Mouse (Mus musculus) heart, embryonic 10.5 days (tissue): Measurements from ENCODE around the gene Smoc1. TPM values are rescaled to one million over a fixed set of nuclear protein-coding genes. Genes with fewer than 3 reads are reported as not detected.

ENCODE experiments used
- DNase-seq: peaks from one replicate; pipeline ENCODE4 v3.0.0-alpha.2; 2017; ENCODE audit warnings: low spot score
- H3K27ac ChIP-seq: fragments of 300-500 bp; sonication (generic); 2 replicates; pipeline ENCODE4 v1.5.1; 2016; ENCODE audit warnings: mild to moderate bottlenecking
- H3K27me3 ChIP-seq: fragments of 300-500 bp; sonication (generic); 2 replicates; pipeline ENCODE4 v1.6.1; 2016; ENCODE audit warnings: mild to moderate bottlenecking; ENCODE audit not compliant: poor library complexity, insufficient read depth, severe bottlenecking
- H3K36me3 ChIP-seq: fragments of 300-500 bp; sonication (generic); 2 replicates; pipeline ENCODE4 v1.6.1; 2016; ENCODE audit warnings: mild to moderate bottlenecking, moderate library complexity
- H3K4me1 ChIP-seq: fragments of 300-500 bp; sonication (generic); 2 replicates; pipeline ENCODE4 v1.6.1; 2016; ENCODE audit warnings: mild to moderate bottlenecking
- H3K4me3 ChIP-seq: fragments of 300-500 bp; sonication (generic); 2 replicates; pipeline ENCODE4 v1.5.1; 2016; ENCODE audit warnings: mild to moderate bottlenecking, moderate library complexity
- H3K9me3 ChIP-seq: fragments of 300-500 bp; sonication (generic); 2 replicates; pipeline ENCODE4 v1.6.1; 2016; ENCODE audit warnings: mild to moderate bottlenecking, moderate library complexity
- WGBS: fragments of 180-500 bp; shearing (Covaris S2); methylation state at CpG from one replicate; pipeline ENCODE4 v1.1.7; 2016; 5-methylcytosine and 5-hydroxymethylcytosine counted together
- polyA plus RNA-seq: library from polyadenylated mRNA; unstranded; fragments of >200 nt; fragmentation: Nextera tagmentation; extraction: Ambion mirVana; gene quantifications from 2 replicates; pipeline ENCODE4 v1.2.1, GENCODE M21; 2016

Gene Smoc1
- polyA plus RNA-seq, 1 experiment from 2014 or later, result 6.2 TPM

DNA sequence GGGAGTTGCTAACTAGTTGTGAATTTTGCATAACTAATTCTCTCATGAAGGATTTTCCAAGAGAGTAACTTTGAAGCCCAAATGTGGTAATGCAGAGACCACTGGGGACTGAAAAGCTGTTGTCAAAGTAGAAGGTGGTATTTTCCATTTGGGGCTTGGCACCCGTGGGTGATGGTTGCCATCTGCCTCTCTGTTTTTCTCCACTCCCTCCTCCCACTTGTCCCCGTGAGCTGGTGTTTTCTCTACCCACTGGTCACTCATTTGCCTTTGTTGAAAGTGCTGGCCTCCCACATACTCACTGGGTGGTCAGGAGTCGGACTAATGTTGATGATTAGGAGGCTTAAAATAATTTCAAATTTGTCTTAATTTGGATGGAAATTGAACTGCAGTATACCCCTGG, 104.1 kb downstream of the Smoc1 start:
- Histone ChIP-seq H3K27me3 (no peaks in the 10 kb centered on the region), H3K4me1 (no peaks in the 10 kb centered on the region), H3K27ac (no peak overlapping the region), H3K4me3 (no peak overlapping the region), H3K36me3 (no peaks in the 10 kb centered on the region), H3K9me3 (no peaks in the 10 kb centered on the region)
- no peak for DNase-seq
- WGBS, result 38% methylated on average over 3 of the region's 3 CpGs

GRCm38 (mm10) chr12:81131114-81131513, 104.5 kb downstream of the Smoc1 start:
- Histone ChIP-seq H3K4me3 (no peak overlapping the region), H3K4me1 (no peaks in the 10 kb centered on the region), H3K9me3 (no peaks in the 10 kb centered on the region), H3K27ac (no peak overlapping the region), H3K36me3 (no peaks in the 10 kb centered on the region), H3K27me3 (no peaks in the 10 kb centered on the region)
- WGBS, result 61% methylated on average over 4 of the region's 4 CpGs
- DNase-seq, result no peak

- no peak overlapping the region for H3K27ac ChIP-seq
- 75% methylated on average over 4 of the region's 4 CpGs for WGBS
- no peak overlapping the region for H3K4me3 ChIP-seq
- DNase-seq, result no peak
- H3K4me1 ChIP-seq, result peaks cover 6% of the 10 kb centered on the region
- no peaks in the 10 kb centered on the region for H3K27me3 ChIP-seq
- no peaks in the 10 kb centered on the region for H3K36me3 ChIP-seq
- H3K9me3 ChIP-seq, result no peaks in the 10 kb centered on the region
Observed at GRCm38 (mm10) chr12:81133055-81133665, 106.6 kb downstream of the Smoc1 start.

DNA sequence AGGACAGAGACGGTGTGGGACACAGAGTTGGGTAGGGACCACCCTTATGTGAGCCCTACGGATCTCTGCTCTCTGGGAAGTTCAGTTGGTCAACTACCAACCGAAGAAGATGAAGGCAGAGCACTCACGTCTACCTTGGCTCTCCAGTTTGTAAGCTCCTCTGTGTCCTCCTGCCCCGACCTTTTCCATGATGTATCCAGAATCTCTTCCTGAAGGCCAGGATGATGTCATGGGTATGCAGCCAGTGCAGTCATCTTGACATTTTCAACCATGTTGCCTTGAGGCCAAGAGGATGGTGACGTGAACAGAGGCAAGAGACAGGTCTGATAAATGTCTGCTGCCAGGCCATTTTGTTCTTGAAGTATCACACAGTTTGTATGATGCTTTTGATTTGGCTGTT, 111.6 kb downstream of the Smoc1 start:
- Histone ChIP-seq H3K27me3 (no peaks in the 10 kb centered on the region), H3K27ac (no peak overlapping the region), H3K4me1 (peaks cover 21% of the 10 kb centered on the region), H3K4me3 (no peak overlapping the region), H3K36me3 (no peaks in the 10 kb centered on the region), H3K9me3 (no peaks in the 10 kb centered on the region)
- DNase-seq, result no peak
- 77% methylated on average over 6 of the region's 6 CpGs for WGBS

- H3K27ac ChIP-seq, result no peak overlapping the region
- DNase-seq, result no peak
Observed at GRCm38 (mm10) chr12:81139463-81139862, 112.9 kb downstream of the Smoc1 start.

GRCm38 (mm10) chr12:81140594-81141328, 114.2 kb downstream of the Smoc1 start:
- no peaks in the 10 kb centered on the region for H3K36me3 ChIP-seq
- peaks cover 29% of the 10 kb centered on the region for H3K4me1 ChIP-seq
- H3K4me3 ChIP-seq, result no peak overlapping the region
- H3K27ac ChIP-seq, result no peak overlapping the region
- no peaks in the 10 kb centered on the region for H3K9me3 ChIP-seq
- no peaks in the 10 kb centered on the region for H3K27me3 ChIP-seq
- 56% methylated on average over 9 of the region's 9 CpGs for WGBS
- DNase-seq, result no peak

More at GRCm38 (mm10) chr12:81139463-81139862, 112.9 kb downstream of the Smoc1 start:
- Histone ChIP-seq H3K9me3 (no peaks in the 10 kb centered on the region), H3K4me3 (no peak overlapping the region), H3K4me1 (peaks cover 26% of the 10 kb centered on the region), H3K36me3 (no peaks in the 10 kb centered on the region), H3K27me3 (no peaks in the 10 kb centered on the region)
- 79% methylated on average over 6 of the region's 6 CpGs for WGBS

DNA sequence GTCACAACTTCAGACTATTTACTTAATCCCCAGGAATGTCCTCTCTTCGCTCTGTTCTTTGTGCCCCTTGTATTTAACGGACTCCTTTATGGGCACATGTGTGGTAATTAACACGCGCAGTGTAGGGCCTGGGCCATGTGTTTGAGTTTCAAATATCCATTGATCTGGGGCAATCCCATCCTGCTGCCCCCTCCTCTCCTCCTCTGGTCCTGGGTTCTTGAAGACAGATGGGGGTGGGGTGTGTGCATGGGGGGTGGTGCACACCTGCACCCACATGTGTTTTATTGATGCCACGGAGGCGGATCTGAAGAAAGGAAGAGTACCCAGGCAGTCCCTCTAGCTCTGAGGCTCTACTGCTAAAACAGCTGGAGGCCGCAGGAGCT, 114.7 kb downstream of the Smoc1 start:
- H3K27me3 ChIP-seq, result no peaks in the 10 kb centered on the region
- H3K36me3 ChIP-seq, result no peaks in the 10 kb centered on the region
- WGBS, result 41% methylated on average over 7 of the region's 7 CpGs
- no peak overlapping the region for H3K4me3 ChIP-seq
- H3K27ac ChIP-seq, result 0 out of 2 replicates have a peak overlapping the region, but pooled peaks have one; percentile 37
- H3K4me1 ChIP-seq, result peaks cover 29% of the 10 kb centered on the region
- no peak for DNase-seq
- no peaks in the 10 kb centered on the region for H3K9me3 ChIP-seq

GRCm38 (mm10) chr12:81142231-81142630, 115.6 kb downstream of the Smoc1 start:
- H3K4me3 ChIP-seq, result no peak overlapping the region
- no peaks in the 10 kb centered on the region for H3K27me3 ChIP-seq
- 83% methylated on average over 3 of the region's 3 CpGs for WGBS
- DNase-seq, result no peak
- no peaks in the 10 kb centered on the region for H3K36me3 ChIP-seq
- H3K9me3 ChIP-seq, result no peaks in the 10 kb centered on the region
- no peak overlapping the region for H3K27ac ChIP-seq
- H3K4me1 ChIP-seq, result peaks cover 28% of the 10 kb centered on the region

DNA sequence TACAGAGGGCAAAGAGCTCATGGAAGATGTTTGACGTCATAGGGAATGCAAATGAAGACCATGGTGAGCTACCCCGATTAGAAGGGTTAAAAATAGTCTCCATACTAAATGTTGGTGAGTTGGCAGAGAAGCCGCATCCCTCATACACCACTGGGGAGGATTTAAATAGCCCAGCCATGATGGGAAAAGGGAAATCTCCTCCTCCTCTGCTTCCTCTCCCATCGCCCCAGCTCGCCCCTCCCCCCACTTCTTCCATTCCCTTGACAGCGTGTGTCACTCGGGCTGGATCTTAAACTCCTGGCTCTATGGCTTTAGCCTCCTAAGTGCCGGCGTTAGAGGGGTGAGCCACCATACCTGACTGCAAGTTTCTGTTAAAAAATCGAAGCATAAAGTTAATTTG, 117.6 kb downstream of the Smoc1 start:
- no peak for DNase-seq
- 25% methylated on average over 10 of the region's 10 CpGs for WGBS
- 0 out of 2 replicates have a peak overlapping the region, but pooled peaks have one; percentile 8 for H3K4me3 ChIP-seq
- no peak overlapping the region for H3K27ac ChIP-seq
- peaks cover 26% of the 10 kb centered on the region for H3K4me1 ChIP-seq
- no peaks in the 10 kb centered on the region for H3K36me3 ChIP-seq
- no peaks in the 10 kb centered on the region for H3K9me3 ChIP-seq
- H3K27me3 ChIP-seq, result no peaks in the 10 kb centered on the region

GRCm38 (mm10) chr12:81146417-81147180, 120.0 kb downstream of the Smoc1 start:
- H3K36me3 ChIP-seq, result no peaks in the 10 kb centered on the region
- no peaks in the 10 kb centered on the region for H3K9me3 ChIP-seq
- H3K27me3 ChIP-seq, result no peaks in the 10 kb centered on the region
- 51% methylated on average over 10 of the region's 10 CpGs for WGBS
- no peak for DNase-seq
- no peak overlapping the region for H3K4me3 ChIP-seq
- H3K27ac ChIP-seq, result no peak overlapping the region
- H3K4me1 ChIP-seq, result peaks cover 20% of the 10 kb centered on the region

GRCm38 (mm10) chr12:81147956-81148355, 121.3 kb downstream of the Smoc1 start:
- 89% methylated on average over 6 of the region's 6 CpGs for WGBS
- no peaks in the 10 kb centered on the region for H3K36me3 ChIP-seq
- H3K27me3 ChIP-seq, result no peaks in the 10 kb centered on the region
- no peak overlapping the region for H3K27ac ChIP-seq
- H3K4me1 ChIP-seq, result peaks cover 16% of the 10 kb centered on the region
- no peak for DNase-seq
- H3K9me3 ChIP-seq, result no peaks in the 10 kb centered on the region
- no peak overlapping the region for H3K4me3 ChIP-seq

DNA sequence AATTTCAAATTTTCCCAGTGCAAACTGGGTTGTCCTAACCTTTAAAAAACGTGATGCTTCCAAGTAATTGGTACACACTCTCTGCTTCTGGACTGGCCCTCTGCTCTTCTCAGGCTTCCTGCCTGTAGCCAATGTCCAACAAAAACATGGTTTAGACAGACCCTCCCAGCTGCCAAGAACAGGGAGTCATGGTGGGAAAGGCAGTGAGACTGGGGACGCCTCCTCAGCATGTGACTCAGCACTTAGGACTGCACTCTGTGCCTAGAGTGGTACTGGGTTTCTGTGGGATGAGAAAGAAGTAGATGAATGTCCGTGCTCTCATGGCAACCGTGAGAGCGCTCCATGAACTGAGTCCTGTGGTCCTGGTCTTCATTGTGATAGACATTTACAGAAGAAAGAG, 124.3 kb downstream of the Smoc1 start:
- DNase-seq, result no peak
- Histone ChIP-seq H3K4me3 (no peak overlapping the region), H3K4me1 (peaks cover 9% of the 10 kb centered on the region), H3K27ac (no peak overlapping the region), H3K36me3 (no peaks in the 10 kb centered on the region), H3K27me3 (no peaks in the 10 kb centered on the region), H3K9me3 (no peaks in the 10 kb centered on the region)
- 74% methylated on average over 5 of the region's 5 CpGs for WGBS

- Histone ChIP-seq H3K4me3 (no peak overlapping the region), H3K9me3 (no peaks in the 10 kb centered on the region), H3K4me1 (peaks cover 6% of the 10 kb centered on the region; the same call in 1 of the 2 replicates), H3K27ac (no peak overlapping the region), H3K36me3 (no peaks in the 10 kb centered on the region), H3K27me3 (no peaks in the 10 kb centered on the region)
- WGBS, result 66% methylated on average over 2 of the region's 2 CpGs
- no peak for DNase-seq
Observed at GRCm38 (mm10) chr12:81152082-81152481, 125.5 kb downstream of the Smoc1 start.
